Mouse (Mus musculus) kidney, adult 9 months (tissue): ENCODE measurements around the gene Slc35a3.

ENCODE experiments used
- DNase-seq: peaks from one replicate; pipeline ENCODE4 v3.0.0; 2022

Slc35a3 gene

GRCm38 (mm10) chr3:116637693-116638476 lies 74.7 kb downstream of the Slc35a3 start:
- no peak for DNase-seq

GRCm38 (mm10) chr3:116635799-116636198 lies 76.8 kb downstream of the Slc35a3 start:
- DNase-seq = no peak

DNA sequence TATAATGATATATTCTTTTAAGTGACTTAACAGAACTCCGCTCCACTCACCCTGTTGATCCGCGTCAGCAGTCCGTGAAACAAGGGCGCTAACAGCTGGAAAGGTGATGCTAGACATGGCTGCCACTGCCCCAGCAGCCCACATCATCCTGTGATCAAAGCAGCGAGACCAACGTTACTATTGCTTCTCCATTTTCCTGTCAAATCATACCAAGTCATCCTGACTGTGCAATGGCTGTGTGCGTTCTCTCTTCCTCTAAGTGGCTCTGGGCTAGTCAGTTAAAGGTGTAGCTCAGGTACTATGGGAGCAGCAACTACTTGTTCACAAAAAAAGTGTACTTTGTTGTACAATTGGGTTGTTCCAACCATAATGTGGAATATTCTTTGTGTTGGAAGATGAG lies 77.8 kb downstream of the Slc35a3 start:
- DNase-seq = no peak

DNA sequence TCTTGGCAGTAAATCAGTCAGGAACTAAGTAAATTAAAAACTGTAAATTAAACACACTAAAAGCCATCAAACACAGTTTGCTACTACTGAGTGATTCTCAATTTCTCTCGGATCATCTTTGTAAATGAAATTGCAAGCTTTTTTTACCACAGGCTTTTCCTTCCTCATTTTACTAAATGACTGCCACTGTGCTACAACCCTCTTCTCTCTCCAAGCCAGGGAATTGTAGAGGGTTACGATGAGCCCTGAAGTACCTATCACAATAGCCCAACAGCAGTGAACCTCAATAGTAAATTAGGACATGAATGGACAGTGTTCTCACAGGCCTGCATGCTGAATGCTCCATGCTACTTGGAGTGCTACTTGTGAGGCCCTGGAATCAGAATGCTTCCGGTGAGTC lies 78.5 kb downstream of the Slc35a3 start:
- DNase-seq = no peak

GRCm38 (mm10) chr3:116632971-116633370 lies 79.7 kb downstream of the Slc35a3 start:
- DNase-seq = no peak

DNA sequence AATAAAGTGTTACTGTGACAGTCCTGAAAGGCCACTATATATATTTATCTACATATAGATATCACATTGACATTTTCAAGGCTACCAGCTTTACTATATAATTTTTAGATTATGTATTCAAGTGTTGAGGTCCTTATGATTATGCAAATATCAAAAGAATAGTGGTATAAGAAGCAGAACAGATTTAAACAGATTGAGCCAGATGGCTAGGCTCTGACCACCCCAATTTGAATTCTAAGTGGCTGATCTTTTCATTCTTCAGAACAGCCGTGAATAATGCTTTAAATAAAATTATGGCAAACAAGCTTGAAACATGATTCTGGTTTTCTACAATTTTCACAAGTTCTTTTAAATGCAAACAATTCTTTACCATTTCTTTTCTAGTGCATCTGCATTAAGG lies 81.2 kb downstream of the Slc35a3 start:
- no peak for DNase-seq

DNA sequence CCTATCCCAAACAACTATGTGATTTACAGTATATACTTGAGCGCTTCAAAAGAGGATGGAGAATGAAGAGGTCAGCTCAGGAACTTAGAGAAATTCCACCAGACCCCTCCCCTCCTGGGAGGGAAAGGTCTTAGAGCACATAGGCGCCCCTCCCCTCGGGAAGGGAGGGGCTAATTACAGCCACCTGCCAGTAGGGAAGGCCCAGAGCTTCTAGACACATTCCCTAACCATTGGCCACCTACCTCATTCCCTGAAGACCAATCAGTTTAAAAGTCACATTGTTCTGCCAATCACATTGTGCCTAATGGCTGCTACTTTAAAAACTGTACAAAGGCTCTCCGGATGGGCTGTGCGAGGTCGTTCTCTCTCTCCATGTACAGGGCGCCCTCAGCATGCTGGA lies 90.0 kb downstream of the Slc35a3 start:
- DNase-seq = no peak

GRCm38 (mm10) chr3:116620636-116621370 lies 91.8 kb downstream of the Slc35a3 start:
- no peak for DNase-seq
